Mouse (Mus musculus): ENCODE data around the gene Rps25.

DNA sequence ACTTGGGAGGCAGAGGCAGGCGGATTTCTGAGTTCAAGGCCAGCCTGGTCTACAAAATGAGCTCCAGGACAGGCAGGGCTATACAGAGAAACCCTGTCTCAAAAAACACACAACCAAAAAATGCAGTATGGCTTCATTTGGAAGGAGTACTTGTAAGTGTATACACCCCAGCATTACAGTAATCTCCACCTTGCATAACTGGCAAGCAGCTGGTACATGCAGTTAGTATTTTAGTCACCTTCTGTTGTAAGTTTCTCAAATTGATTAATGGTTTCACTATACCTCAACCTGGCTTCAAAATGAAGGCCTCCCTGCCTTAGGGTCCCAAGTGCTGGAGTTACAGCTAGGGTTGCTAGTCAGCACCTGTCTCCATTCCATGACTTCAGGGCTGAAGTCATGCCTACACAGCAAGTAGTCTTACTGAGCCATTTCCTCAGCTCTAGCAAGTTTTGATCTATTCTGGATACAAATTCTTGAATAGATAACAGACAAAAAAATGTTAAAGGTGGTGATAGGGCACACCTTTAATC lies 4.7 kb downstream of the Rps25 start:
- TF ChIP-seq CTCF (IDR thresholded peaks at IDR 0.05; ENCODE audit: insufficient read depth, low read length): no peak
- no peak for TF ChIP-seq POLR2A (IDR thresholded peaks at IDR 0.05; ENCODE audit: borderline replicate concordance, extremely low read depth, low read depth, low read length)
